Mouse (Mus musculus): ENCODE results near the gene Peli2.

- TF ChIP-seq POLR2A (IDR thresholded peaks at IDR 0.05; ENCODE audit: borderline replicate concordance, extremely low read depth, low read depth, low read length) (no peak), CTCF (IDR thresholded peaks at IDR 0.05; ENCODE audit: insufficient read depth, low read length) (no peak)
Observed at GRCm38 (mm10) chr14:48126931-48127330, 6.3 kb downstream of the Peli2 start.
